Mouse (Mus musculus) olfactory bulb, adult 2 months (tissue): ENCODE measurements around the gene Scaf4. TPM values are rescaled to one million over a fixed set of nuclear protein-coding genes. Genes with fewer than 3 reads are reported as not detected.

Experiments
- H3K27ac ChIP-seq: fragments of 200-500 bp; 2 replicates; pipeline ENCODE4 v1.5.1; 2012; ENCODE audit warnings: low read depth, low read length; ENCODE audit not compliant: insufficient read depth
- H3K4me1 ChIP-seq: fragments of 200-500 bp; 2 replicates; pipeline ENCODE4 v1.6.1; 2012; ENCODE audit warnings: low read length; ENCODE audit not compliant: control insufficient read depth, insufficient read depth
- H3K4me3 ChIP-seq: fragments of 200-500 bp; 2 replicates; pipeline ENCODE4 v1.5.1; 2012; ENCODE audit warnings: mild to moderate bottlenecking, low read depth, low read length, moderate library complexity; ENCODE audit not compliant: insufficient read depth
- CTCF ChIP-seq: fragments of 200-500 bp; IDR thresholded peaks from 2 replicates; pipeline ENCODE4 v1.5.1; 2012; ENCODE audit warnings: low read depth, mild to moderate bottlenecking, low read length, moderate library complexity; ENCODE audit not compliant: insufficient read depth
- POLR2A ChIP-seq: fragments of 200-500 bp; IDR thresholded peaks from 2 replicates; pipeline ENCODE4 v1.6.1; 2012; ENCODE audit warnings: mild to moderate bottlenecking, low read depth, low read length, moderate library complexity; ENCODE audit not compliant: insufficient read depth
- whole genome bisulfite sequencing: fragments of 180-500 bp; shearing (Covaris S2); methylation state at CpG from one replicate; pipeline ENCODE4 v1.1.7; 2018; 5-methylcytosine and 5-hydroxymethylcytosine counted together
- polyA plus RNA-seq: library from polyadenylated mRNA; stranded (reverse); fragments of >200 nt; gene quantifications from 2 replicates; pipeline ENCODE4 v1.2.4, GENCODE M21; 2012; ENCODE audit warnings: low replicate concordance; ENCODE audit not compliant: missing spikeins, insufficient read depth, insufficient read length

Scaf4 gene
- polyA plus RNA-seq, 1 experiment = not detected

DNA sequence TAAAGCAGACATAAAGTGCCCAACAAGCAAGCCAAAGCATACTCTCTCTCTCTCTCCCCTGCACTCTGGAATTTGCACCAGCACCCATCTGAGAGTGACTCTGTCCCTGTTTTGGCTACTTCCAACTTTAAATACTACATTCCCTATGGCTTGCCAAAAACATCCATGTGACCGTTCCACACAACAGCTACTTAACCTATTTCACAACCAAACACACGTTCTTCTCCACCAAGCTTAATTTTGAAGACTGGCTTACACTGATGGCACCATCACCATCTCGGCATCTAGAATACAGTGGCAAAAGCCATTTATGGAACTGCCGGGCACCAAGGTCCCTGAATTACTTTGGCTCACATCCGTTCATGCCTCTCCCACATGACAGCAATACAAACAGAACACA, 3.3 kb downstream of the Scaf4 start:
- H3K4me1 ChIP-seq = peaks cover 7% of the 10 kb centered on the region
- no peak overlapping the region for H3K4me3 ChIP-seq
- H3K27ac ChIP-seq = no peak overlapping the region
- TF ChIP-seq POLR2A = no peak
- TF ChIP-seq CTCF = no peak
- 61% methylated on average over 5 of the region's 5 CpGs for WGBS

- no peak overlapping the region for H3K27ac ChIP-seq
- TF ChIP-seq POLR2A = no peak
- H3K4me1 ChIP-seq = peaks cover 7% of the 10 kb centered on the region
- H3K4me3 ChIP-seq = no peak overlapping the region
- 54% methylated on average over 2 of the region's 2 CpGs for WGBS
These were observed 3.8 kb downstream of the Scaf4 start for GRCm38 (mm10) chr16:90280515-90280914.

DNA sequence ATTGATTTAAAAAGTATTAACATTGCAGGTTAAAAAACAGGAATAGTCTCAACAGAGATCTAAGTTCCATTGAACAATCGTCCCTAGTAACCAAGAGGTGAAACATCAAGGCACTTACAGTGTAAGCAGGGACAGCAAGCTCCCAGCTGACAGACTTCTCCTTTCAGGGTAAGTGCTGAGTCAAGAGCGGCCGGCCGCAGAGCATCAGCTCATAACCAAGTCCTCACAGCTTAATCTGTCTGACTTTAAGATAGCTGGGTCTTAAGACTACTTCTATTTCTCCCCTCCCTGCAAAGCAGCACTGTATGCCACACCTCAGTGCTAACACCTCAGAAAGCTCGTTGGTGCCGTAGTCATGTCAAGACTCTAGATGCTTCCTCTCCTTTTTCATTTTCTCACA, 5.2 kb downstream of the Scaf4 start:
- Histone ChIP-seq H3K27ac (no peak overlapping the region), H3K4me1 (peaks cover 7% of the 10 kb centered on the region), H3K4me3 (no peak overlapping the region)
- no peak for TF ChIP-seq CTCF
- no peak for TF ChIP-seq POLR2A
- 22% methylated on average over 6 of the region's 6 CpGs for WGBS

GRCm38 (mm10) chr16:90275521-90275920, 8.8 kb downstream of the Scaf4 start:
- no peak for TF ChIP-seq CTCF
- TF ChIP-seq POLR2A = no peak
- 71% methylated on average over 6 of the region's 6 CpGs for WGBS
- peaks cover 2% of the 10 kb centered on the region; the same call in 1 of the 2 replicates for H3K4me1 ChIP-seq
- H3K27ac ChIP-seq = no peak overlapping the region
- no peak overlapping the region for H3K4me3 ChIP-seq

- no peak for TF ChIP-seq CTCF
- no peak for TF ChIP-seq POLR2A
- Histone ChIP-seq H3K27ac (no peak overlapping the region), H3K4me1 (no peaks in the 10 kb centered on the region), H3K4me3 (no peak overlapping the region)
- 9% methylated on average over 1 of the region's 1 CpGs for WGBS
These were observed 17.7 kb downstream of the Scaf4 start for GRCm38 (mm10) chr16:90266581-90266980.

GRCm38 (mm10) chr16:90265106-90265505, 19.2 kb downstream of the Scaf4 start:
- H3K27ac ChIP-seq = no peak overlapping the region
- H3K4me3 ChIP-seq = no peak overlapping the region
- no peaks in the 10 kb centered on the region for H3K4me1 ChIP-seq
- TF ChIP-seq CTCF (no peak), POLR2A (no peak)
- 80% methylated on average over 1 of the region's 1 CpGs for WGBS

DNA sequence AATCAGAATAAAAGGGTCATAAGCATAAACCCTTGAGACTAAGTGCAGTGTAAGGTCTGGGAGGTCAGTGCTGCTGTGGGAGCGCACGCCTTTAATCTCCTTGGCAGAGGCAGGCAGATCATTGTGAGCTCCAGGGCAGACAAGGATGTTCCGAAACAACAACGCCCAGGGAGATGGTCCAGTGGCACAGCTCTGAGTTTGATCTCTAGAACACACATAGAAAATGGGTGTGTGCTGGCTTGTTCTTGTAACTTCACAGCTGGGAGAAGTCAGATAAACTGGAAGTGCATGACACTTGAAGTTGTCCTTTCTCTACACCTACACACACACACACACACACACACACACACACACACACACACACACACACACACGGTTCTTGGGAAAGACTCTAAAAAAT, 20.3 kb downstream of the Scaf4 start:
- Histone ChIP-seq H3K27ac (no peak overlapping the region), H3K4me1 (no peaks in the 10 kb centered on the region), H3K4me3 (no peak overlapping the region)
- no peak for TF ChIP-seq POLR2A
- no peak for TF ChIP-seq CTCF
- 72% methylated on average over 5 of the region's 5 CpGs for WGBS

DNA sequence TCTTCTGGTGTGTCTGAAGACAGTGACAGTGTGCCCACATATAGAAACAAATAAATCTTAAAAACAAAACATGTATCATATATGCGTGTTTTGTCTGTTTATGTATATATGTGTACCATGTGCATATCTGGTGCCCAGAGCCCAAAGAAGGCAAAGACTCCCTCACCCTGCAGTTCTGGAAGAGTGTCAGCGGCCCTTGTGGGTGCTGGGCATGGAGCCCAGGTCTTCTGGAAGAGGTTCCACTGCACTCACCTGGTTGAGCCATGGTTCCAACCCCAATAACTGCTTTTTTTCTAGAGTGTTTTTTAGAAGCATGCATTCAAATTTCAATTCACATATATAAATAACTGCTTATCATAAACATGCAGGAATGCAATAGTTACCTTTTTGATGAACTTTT, 22.5 kb downstream of the Scaf4 start:
- H3K27ac ChIP-seq = no peak overlapping the region
- no peak overlapping the region for H3K4me3 ChIP-seq
- no peaks in the 10 kb centered on the region for H3K4me1 ChIP-seq
- WGBS = 97% methylated on average over 2 of the region's 2 CpGs
- no peak for TF ChIP-seq CTCF

DNA sequence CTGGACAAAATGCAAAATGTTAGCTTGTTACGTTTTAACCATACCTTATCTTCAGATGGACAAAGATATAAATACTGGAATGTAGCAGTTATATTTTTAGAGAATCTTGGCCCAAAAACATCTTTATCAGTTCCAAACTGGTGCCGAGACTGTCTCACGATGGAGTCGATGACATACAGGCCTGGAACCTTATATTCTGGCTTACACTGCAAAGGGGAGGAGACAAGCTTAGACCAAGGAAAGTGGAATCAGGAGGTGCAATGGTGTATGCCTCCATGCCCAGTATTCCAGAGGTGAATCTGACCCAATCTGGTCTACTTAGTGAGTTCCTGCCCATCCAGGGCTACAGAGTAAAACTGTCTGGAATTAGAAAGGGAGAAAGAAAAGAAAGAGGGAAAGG, 24.2 kb downstream of the Scaf4 start:
- H3K4me1 ChIP-seq = no peaks in the 10 kb centered on the region
- 83% methylated on average over 4 of the region's 4 CpGs for WGBS
- TF ChIP-seq POLR2A (no peak), CTCF (no peak)
- H3K27ac ChIP-seq = no peak overlapping the region
- H3K4me3 ChIP-seq = no peak overlapping the region

GRCm38 (mm10) chr16:90259623-90260022, 24.7 kb downstream of the Scaf4 start:
- no peak overlapping the region for H3K27ac ChIP-seq
- 91% methylated on average over 5 of the region's 5 CpGs for WGBS
- H3K4me1 ChIP-seq = no peaks in the 10 kb centered on the region
- TF ChIP-seq CTCF = no peak
- no peak for TF ChIP-seq POLR2A
- no peak overlapping the region for H3K4me3 ChIP-seq
